Mouse (Mus musculus): ENCODE measurements around the gene Kcnj8. TPM values are rescaled to one million over a fixed set of nuclear protein-coding genes. Genes with fewer than 3 reads are reported as not detected.

Kcnj8 gene
- total and polyA plus RNA-seq, 3 experiments, result not detected

- no peak overlapping the region for H3K4me3 ChIP-seq (replicated peaks in 1 of 3; ENCODE audit: low read depth in 2 of 3, low read length in 2 of 3, poor library complexity in 1 of 3)
- dilution Hi-C loops (cut with MboI; ENCODE audit: extremely low pct_ligation_motif_present, extremely low pct_unique_long_range_greater_than_20kb, low sequenced_read_pairs), result no loop called here
- DNase-seq (ENCODE audit: extremely low read depth), result no peak
- no peaks in the 10 kb centered on the region for H3K79me2 ChIP-seq (replicated peaks; ENCODE audit: control insufficient read depth, extremely low read depth, insufficient read depth, poor library complexity, severe bottlenecking)
- no peak overlapping the region for H3K4me2 ChIP-seq (ENCODE audit: insufficient read depth, low read depth, poor library complexity, severe bottlenecking)
- H3K27me3 ChIP-seq (replicated peaks), result no peaks in the 10 kb centered on the region
- no peaks in the 10 kb centered on the region for H3K9me3 ChIP-seq (replicated peaks; ENCODE audit: low read length)
- H3K27ac ChIP-seq (ENCODE audit: insufficient read depth, low read depth), result no peak overlapping the region
- no peaks in the 10 kb centered on the region for H3K4me1 ChIP-seq (ENCODE audit: control insufficient read depth in 1 of 2, insufficient read depth in 2 of 2)
- no peak overlapping the region for H3K9ac ChIP-seq (ENCODE audit: insufficient read depth, low read depth)
- no peaks in the 10 kb centered on the region for H3K36me3 ChIP-seq (replicated peaks in 1 of 2; ENCODE audit: control insufficient read depth in 1 of 2, insufficient read depth in 1 of 2, low read length in 1 of 2)
- in situ Hi-C loops (cut with MboI; ENCODE audit: low pct_ligation_motif_present, low pct_unique_long_range_greater_than_20kb, low sequenced_read_pairs), result no loop called here
- TF ChIP-seq MEF2A (IDR thresholded peaks at IDR 0.05; ENCODE audit: borderline replicate concordance, low read depth, low read length), result no peak
Observed at GRCm38 (mm10) chr6:142551482-142551881, 19.9 kb downstream of the Kcnj8 start.

GRCm38 (mm10) chr6:142550871-142551270 lies 20.5 kb downstream of the Kcnj8 start:
- dilution Hi-C loops (cut with MboI; ENCODE audit: extremely low pct_ligation_motif_present, extremely low pct_unique_long_range_greater_than_20kb, low sequenced_read_pairs) (no loop called here), in situ Hi-C loops (cut with MboI; ENCODE audit: low pct_ligation_motif_present, low pct_unique_long_range_greater_than_20kb, low sequenced_read_pairs) (no loop called here)
- DNase-seq (ENCODE audit: extremely low read depth), result no peak
- H3K27ac ChIP-seq (ENCODE audit: insufficient read depth, low read depth), result no peak overlapping the region
- H3K27me3 ChIP-seq (replicated peaks), result no peaks in the 10 kb centered on the region
- no peak overlapping the region for H3K4me2 ChIP-seq (ENCODE audit: insufficient read depth, low read depth, poor library complexity, severe bottlenecking)
- no peak for TF ChIP-seq SMC3 (IDR thresholded peaks at IDR 0.05; ENCODE audit: low read depth, low read length)
- H3K4me3 ChIP-seq (replicated peaks in 1 of 3; ENCODE audit: low read depth in 2 of 3, low read length in 2 of 3, poor library complexity in 1 of 3), result no peak overlapping the region
- no peak overlapping the region for H3K9ac ChIP-seq (ENCODE audit: insufficient read depth, low read depth)
- H3K4me1 ChIP-seq (ENCODE audit: control insufficient read depth in 1 of 2, insufficient read depth in 2 of 2), result no peaks in the 10 kb centered on the region
- H3K79me2 ChIP-seq (replicated peaks; ENCODE audit: control insufficient read depth, extremely low read depth, insufficient read depth, poor library complexity, severe bottlenecking), result no peaks in the 10 kb centered on the region
- no peaks in the 10 kb centered on the region for H3K9me3 ChIP-seq (replicated peaks; ENCODE audit: low read length)
- no peaks in the 10 kb centered on the region for H3K36me3 ChIP-seq (replicated peaks in 1 of 2; ENCODE audit: control insufficient read depth in 1 of 2, insufficient read depth in 1 of 2, low read length in 1 of 2)

- H3K4me2 ChIP-seq (ENCODE audit: insufficient read depth, low read depth, poor library complexity, severe bottlenecking), result no peak overlapping the region
- DNase-seq (ENCODE audit: extremely low read depth), result no peak
- no peak overlapping the region for H3K27ac ChIP-seq (ENCODE audit: insufficient read depth, low read depth)
- H3K9ac ChIP-seq (ENCODE audit: insufficient read depth, low read depth), result no peak overlapping the region
- H3K4me3 ChIP-seq (replicated peaks in 1 of 3; ENCODE audit: low read depth in 2 of 3, low read length in 2 of 3, poor library complexity in 1 of 3), result no peak overlapping the region
- in situ Hi-C loops (cut with MboI; ENCODE audit: low pct_ligation_motif_present, low pct_unique_long_range_greater_than_20kb, low sequenced_read_pairs) (no loop called here), dilution Hi-C loops (cut with MboI; ENCODE audit: extremely low pct_ligation_motif_present, extremely low pct_unique_long_range_greater_than_20kb, low sequenced_read_pairs) (no loop called here)
- no peaks in the 10 kb centered on the region for H3K36me3 ChIP-seq (replicated peaks in 1 of 2; ENCODE audit: control insufficient read depth in 1 of 2, insufficient read depth in 1 of 2, low read length in 1 of 2)
- H3K79me2 ChIP-seq (replicated peaks; ENCODE audit: control insufficient read depth, extremely low read depth, insufficient read depth, poor library complexity, severe bottlenecking), result no peaks in the 10 kb centered on the region
- H3K27me3 ChIP-seq (replicated peaks), result no peaks in the 10 kb centered on the region
- H3K4me1 ChIP-seq (ENCODE audit: control insufficient read depth in 1 of 2, insufficient read depth in 2 of 2), result no peaks in the 10 kb centered on the region
- TF ChIP-seq RAD21 (IDR thresholded peaks at IDR 0.05; ENCODE audit: low read depth, low read length), result no peak
- no peaks in the 10 kb centered on the region for H3K9me3 ChIP-seq (replicated peaks; ENCODE audit: low read length)
Observed at GRCm38 (mm10) chr6:142548377-142548776, 23.0 kb downstream of the Kcnj8 start.

- Histone ChIP-seq H3K9ac (ENCODE audit: insufficient read depth, low read depth) (no peak overlapping the region), H3K27me3 (replicated peaks) (no peaks in the 10 kb centered on the region), H3K4me1 (ENCODE audit: control insufficient read depth in 1 of 2, insufficient read depth in 2 of 2) (no peaks in the 10 kb centered on the region), H3K4me3 (replicated peaks in 1 of 3; ENCODE audit: low read depth in 2 of 3, low read length in 2 of 3, poor library complexity in 1 of 3) (no peak overlapping the region), H3K9me3 (replicated peaks; ENCODE audit: low read length) (no peaks in the 10 kb centered on the region), H3K27ac (ENCODE audit: insufficient read depth, low read depth) (no peak overlapping the region), H3K4me2 (ENCODE audit: insufficient read depth, low read depth, poor library complexity, severe bottlenecking) (no peak overlapping the region), H3K79me2 (replicated peaks; ENCODE audit: control insufficient read depth, extremely low read depth, insufficient read depth, poor library complexity, severe bottlenecking) (no peaks in the 10 kb centered on the region), H3K36me3 (replicated peaks in 1 of 2; ENCODE audit: control insufficient read depth in 1 of 2, insufficient read depth in 1 of 2, low read length in 1 of 2) (no peaks in the 10 kb centered on the region)
- TF ChIP-seq ZKSCAN1 (IDR thresholded peaks at IDR 0.05; ENCODE audit: borderline replicate concordance, low read depth, low read length) (no peak), RCOR1 (conservative IDR thresholded peaks at IDR 0.05; ENCODE audit: low read depth, low read length) (no peak), JUND (conservative IDR thresholded peaks at IDR 0.05; ENCODE audit: low read depth, low read length) (no peak), HCFC1 (IDR thresholded peaks at IDR 0.05; ENCODE audit: low read depth, low read length) (no peak), SIN3A (IDR thresholded peaks at IDR 0.05; ENCODE audit: low read length) (no peak), CHD1 (IDR thresholded peaks at IDR 0.05; ENCODE audit: low read depth, low read length) (no peak), GABPA (IDR thresholded peaks at IDR 0.05; ENCODE audit: insufficient replicate concordance, low read depth, low read length) (no peak), ZC3H11A (IDR thresholded peaks at IDR 0.05; ENCODE audit: low read depth, low read length) (no peak), MYC (IDR thresholded peaks at IDR 0.05; ENCODE audit: low read depth, low read length) (no peak), USF1 (IDR thresholded peaks at IDR 0.05; ENCODE audit: low read depth, low read length) (no peak), POLR2AphosphoS2 (IDR thresholded peaks at IDR 0.05; ENCODE audit: low read depth, low read length) (no peak), POLR2A (IDR thresholded peaks at IDR 0.05; ENCODE audit: low read depth, low read length) (no peak), MXI1 (IDR thresholded peaks at IDR 0.05; ENCODE audit: low read depth, low read length) (no peak)
- DNase-seq (ENCODE audit: extremely low read depth), result no peak
- dilution Hi-C loops (cut with MboI; ENCODE audit: extremely low pct_ligation_motif_present, extremely low pct_unique_long_range_greater_than_20kb, low sequenced_read_pairs) (no loop called here), in situ Hi-C loops (cut with MboI; ENCODE audit: low pct_ligation_motif_present, low pct_unique_long_range_greater_than_20kb, low sequenced_read_pairs) (no loop called here)
Observed at GRCm38 (mm10) chr6:142545132-142545531, 26.3 kb downstream of the Kcnj8 start.

Data from CH12.LX (cell line).